Mouse (Mus musculus): ENCODE results near the gene Ankar. TPM values are rescaled to one million over a fixed set of nuclear protein-coding genes. Genes with fewer than 3 reads are reported as not detected.

Gene Ankar
- polyA plus RNA-seq, 1 experiment from 2014 or later = not detected

DNA sequence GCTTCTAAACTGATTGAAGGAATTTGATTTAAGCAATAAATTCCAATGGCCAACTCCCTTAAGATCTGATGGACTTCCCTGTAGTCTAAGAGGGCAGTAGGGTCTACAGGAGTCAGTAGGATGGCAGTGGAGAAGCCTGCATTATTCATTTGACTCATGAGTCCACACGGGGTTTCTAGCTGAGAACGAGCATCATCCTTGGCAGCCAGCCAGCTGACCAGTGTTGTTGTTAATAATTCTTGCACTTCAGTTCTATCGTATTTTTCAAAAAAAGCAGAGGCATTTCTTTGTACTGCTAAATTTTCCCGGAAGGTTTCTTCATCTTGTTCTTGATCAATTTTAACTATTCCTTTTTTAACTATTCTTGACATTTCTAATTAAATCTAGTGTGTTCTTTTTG is 1.7 kb downstream of the Ankar start:
- Histone ChIP-seq H3K9me3 (no peaks in the 10 kb centered on the region), H3K36me3 (replicated peaks) (no peaks in the 10 kb centered on the region), H3K4me1 (no peaks in the 10 kb centered on the region), H3K27me3 (replicated peaks; ENCODE audit: low read depth, poor library complexity, severe bottlenecking) (no peaks in the 10 kb centered on the region), H3K4me3 (no peak overlapping the region), H3K27ac (replicated peaks) (no peak overlapping the region)
- no peak for DNase-seq (ENCODE audit: low spot score)
- 87% methylated on average over 4 of the region's 4 CpGs for WGBS

- WGBS = 57% methylated on average over 3 of the region's 3 CpGs
- H3K36me3 ChIP-seq (replicated peaks) = no peaks in the 10 kb centered on the region
- no peaks in the 10 kb centered on the region for H3K27me3 ChIP-seq (replicated peaks; ENCODE audit: low read depth, poor library complexity, severe bottlenecking)
- no peak overlapping the region for H3K27ac ChIP-seq (replicated peaks)
- H3K4me1 ChIP-seq = no peaks in the 10 kb centered on the region
- H3K9me3 ChIP-seq = no peaks in the 10 kb centered on the region
- no peak for DNase-seq (ENCODE audit: low spot score)
- no peak overlapping the region for H3K4me3 ChIP-seq
Observed at GRCm38 (mm10) chr1:72696256-72696655, 4.1 kb downstream of the Ankar start.

- Histone ChIP-seq H3K27me3 (replicated peaks; ENCODE audit: low read depth, poor library complexity, severe bottlenecking) (no peaks in the 10 kb centered on the region), H3K9me3 (no peaks in the 10 kb centered on the region), H3K4me1 (peaks cover 3% of the 10 kb centered on the region; the same call in 1 of the 2 replicates), H3K4me3 (no peak overlapping the region), H3K36me3 (replicated peaks) (no peaks in the 10 kb centered on the region), H3K27ac (replicated peaks) (no peak overlapping the region; the same call in 1 of the 2 replicates)
- WGBS = 49% methylated on average over 3 of the region's 3 CpGs
- DNase-seq (ENCODE audit: low spot score) = no peak
Observed at GRCm38 (mm10) chr1:72673070-72673469, 27.3 kb downstream of the Ankar start.

GRCm38 (mm10) chr1:72640658-72641410 is 59.5 kb downstream of the Ankar start:
- Histone ChIP-seq H3K27ac (replicated peaks) (peak overlapping the region; percentile 61), H3K36me3 (replicated peaks) (no peaks in the 10 kb centered on the region), H3K27me3 (replicated peaks; ENCODE audit: low read depth, poor library complexity, severe bottlenecking) (no peaks in the 10 kb centered on the region), H3K4me3 (peak overlapping the region; percentile 54), H3K9me3 (no peaks in the 10 kb centered on the region), H3K4me1 (peaks cover 3% of the 10 kb centered on the region; the same call in 1 of the 2 replicates)
- DNase-seq (ENCODE audit: low spot score) = peak; percentile 84
- WGBS = 39% methylated on average over 49 of the region's 49 CpGs

DNA sequence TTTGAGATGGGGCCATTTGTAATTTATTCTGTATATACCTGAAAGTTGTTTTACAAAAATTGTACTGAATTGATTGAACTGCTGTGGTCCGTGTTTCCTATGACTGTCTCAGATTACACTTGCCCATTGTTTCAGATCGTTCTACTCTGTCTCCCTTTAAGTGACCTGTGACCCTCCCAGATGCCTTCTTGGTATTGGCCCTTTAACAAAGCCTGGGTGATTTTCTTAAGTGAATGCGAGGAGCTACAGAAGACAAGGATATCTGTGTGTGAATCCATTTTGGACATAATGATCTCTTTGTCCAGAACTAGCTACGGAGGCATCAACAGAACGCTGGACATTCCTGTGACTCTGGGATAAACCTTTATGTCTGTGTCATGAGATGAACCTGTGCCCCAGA is 65.2 kb downstream of the Ankar start:
- H3K9me3 ChIP-seq = no peaks in the 10 kb centered on the region
- WGBS = 11% methylated on average over 5 of the region's 5 CpGs
- DNase-seq (ENCODE audit: low spot score) = peak; percentile 15
- no peak overlapping the region for H3K4me3 ChIP-seq
- peaks cover 13% of the 10 kb centered on the region for H3K4me1 ChIP-seq
- no peaks in the 10 kb centered on the region for H3K27me3 ChIP-seq (replicated peaks; ENCODE audit: low read depth, poor library complexity, severe bottlenecking)
- H3K36me3 ChIP-seq (replicated peaks) = peaks cover 39% of the 10 kb centered on the region
- no peak overlapping the region for H3K27ac ChIP-seq (replicated peaks)

- H3K4me1 ChIP-seq = no peaks in the 10 kb centered on the region
- H3K9me3 ChIP-seq = no peaks in the 10 kb centered on the region
- DNase-seq (ENCODE audit: low spot score) = no peak
- no peak overlapping the region for H3K27ac ChIP-seq (replicated peaks)
- H3K27me3 ChIP-seq (replicated peaks; ENCODE audit: low read depth, poor library complexity, severe bottlenecking) = no peaks in the 10 kb centered on the region
- peaks cover 100% of the 10 kb centered on the region for H3K36me3 ChIP-seq (replicated peaks)
- WGBS = 89% methylated on average over 6 of the region's 6 CpGs
- no peak overlapping the region for H3K4me3 ChIP-seq
Observed at GRCm38 (mm10) chr1:72612172-72612571, 88.2 kb downstream of the Ankar start.

DNA sequence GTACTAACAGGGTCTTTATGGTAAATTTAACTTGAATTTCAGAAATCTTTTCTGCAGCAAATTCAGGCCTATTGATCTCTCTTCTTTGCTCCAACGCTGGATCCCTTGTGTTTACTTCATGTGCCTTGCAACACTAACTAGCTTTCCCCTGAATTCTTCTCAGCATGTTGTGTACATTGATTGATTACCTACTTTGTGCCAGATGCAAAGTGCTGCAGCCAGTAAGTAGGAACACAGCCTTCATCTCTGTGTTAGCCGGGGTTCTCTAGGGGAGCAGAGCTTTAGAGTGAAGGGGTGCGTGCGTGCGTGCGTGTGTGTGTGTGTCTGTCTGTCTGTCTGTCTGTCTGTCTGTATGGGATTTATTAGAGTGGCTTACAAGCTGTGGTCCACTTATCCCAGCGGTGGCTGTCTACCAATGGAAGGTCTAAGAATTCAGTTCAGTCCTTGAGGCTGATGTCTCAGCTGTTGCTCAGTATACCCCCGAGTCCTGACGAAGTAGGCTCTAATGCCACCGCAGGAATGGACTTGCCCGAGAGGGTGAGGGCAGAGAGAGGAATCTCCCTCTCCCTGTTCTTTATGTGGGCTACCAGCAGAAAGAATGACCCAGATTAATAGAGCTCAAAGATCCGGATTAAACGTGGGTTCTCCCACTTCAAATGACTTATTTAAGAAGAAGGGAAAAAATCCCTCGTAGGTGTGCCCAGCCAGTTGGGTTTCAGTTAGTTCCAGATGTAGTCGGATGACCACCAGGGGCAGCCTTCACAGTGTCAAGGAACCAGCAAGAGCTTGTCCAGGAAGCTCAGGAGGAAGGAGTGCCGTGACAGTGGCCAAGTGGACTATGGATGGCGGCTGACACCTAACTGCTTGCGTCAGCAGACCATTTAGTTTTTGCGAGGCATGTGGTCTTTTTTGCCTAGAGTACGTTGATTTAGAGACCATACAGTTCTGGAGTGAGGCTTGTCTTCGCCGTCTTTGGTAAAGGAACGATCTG is 90.2 kb downstream of the Ankar start:
- DNase-seq (ENCODE audit: low spot score) = no peak
- Histone ChIP-seq H3K27me3 (replicated peaks; ENCODE audit: low read depth, poor library complexity, severe bottlenecking) (no peaks in the 10 kb centered on the region), H3K4me3 (no peak overlapping the region), H3K36me3 (replicated peaks) (peaks cover 90% of the 10 kb centered on the region), H3K4me1 (no peaks in the 10 kb centered on the region), H3K9me3 (no peaks in the 10 kb centered on the region), H3K27ac (replicated peaks) (no peak overlapping the region)
- WGBS = 88% methylated on average over 23 of the region's 23 CpGs

GRCm38 (mm10) chr1:72609129-72609528 is 91.2 kb downstream of the Ankar start:
- H3K27ac ChIP-seq (replicated peaks) = no peak overlapping the region
- DNase-seq (ENCODE audit: low spot score) = no peak
- peaks cover 84% of the 10 kb centered on the region for H3K36me3 ChIP-seq (replicated peaks)
- H3K9me3 ChIP-seq = no peaks in the 10 kb centered on the region
- no peaks in the 10 kb centered on the region for H3K4me1 ChIP-seq
- 92% methylated on average over 10 of the region's 10 CpGs for WGBS
- H3K27me3 ChIP-seq (replicated peaks; ENCODE audit: low read depth, poor library complexity, severe bottlenecking) = no peaks in the 10 kb centered on the region
- no peak overlapping the region for H3K4me3 ChIP-seq

- H3K9me3 ChIP-seq = no peaks in the 10 kb centered on the region
- no peak overlapping the region for H3K4me3 ChIP-seq
- H3K27ac ChIP-seq (replicated peaks) = no peak overlapping the region
- H3K36me3 ChIP-seq (replicated peaks) = peaks cover 79% of the 10 kb centered on the region
- 87% methylated on average over 12 of the region's 12 CpGs for WGBS
- no peaks in the 10 kb centered on the region for H3K4me1 ChIP-seq
- H3K27me3 ChIP-seq (replicated peaks; ENCODE audit: low read depth, poor library complexity, severe bottlenecking) = no peaks in the 10 kb centered on the region
- DNase-seq (ENCODE audit: low spot score) = no peak
Observed at GRCm38 (mm10) chr1:72606186-72606673, 94.1 kb downstream of the Ankar start.

DNA sequence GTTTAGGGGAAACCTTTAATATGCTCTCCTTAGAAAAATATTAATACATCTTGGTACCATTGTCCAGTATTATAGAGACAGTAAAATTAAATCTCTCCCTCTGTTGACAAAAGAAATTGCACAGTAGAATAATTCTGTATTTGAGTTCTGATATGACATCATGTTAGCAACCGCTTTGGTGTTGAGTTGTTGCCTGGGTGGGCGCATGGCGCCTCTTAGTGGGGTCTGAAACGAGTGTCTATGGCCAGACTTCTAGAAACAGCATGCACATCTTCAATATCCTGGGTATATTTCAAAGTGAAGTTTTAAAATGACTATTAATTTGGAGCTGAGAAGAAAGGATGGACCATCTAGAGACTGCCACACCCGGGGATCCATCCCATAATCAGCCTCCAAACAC is 97.6 kb downstream of the Ankar start:
- Histone ChIP-seq H3K9me3 (no peaks in the 10 kb centered on the region), H3K27ac (replicated peaks) (no peak overlapping the region), H3K4me1 (no peaks in the 10 kb centered on the region), H3K4me3 (no peak overlapping the region), H3K36me3 (replicated peaks) (peaks cover 79% of the 10 kb centered on the region), H3K27me3 (replicated peaks; ENCODE audit: low read depth, poor library complexity, severe bottlenecking) (no peaks in the 10 kb centered on the region)
- 90% methylated on average over 5 of the region's 5 CpGs for WGBS
- no peak for DNase-seq (ENCODE audit: low spot score)

GRCm38 (mm10) chr1:72602186-72602585 is 98.2 kb downstream of the Ankar start:
- DNase-seq (ENCODE audit: low spot score) = no peak
- no peak overlapping the region for H3K27ac ChIP-seq (replicated peaks)
- no peaks in the 10 kb centered on the region for H3K27me3 ChIP-seq (replicated peaks; ENCODE audit: low read depth, poor library complexity, severe bottlenecking)
- H3K4me3 ChIP-seq = no peak overlapping the region
- 86% methylated on average over 5 of the region's 5 CpGs for WGBS
- H3K9me3 ChIP-seq = no peaks in the 10 kb centered on the region
- H3K36me3 ChIP-seq (replicated peaks) = peaks cover 79% of the 10 kb centered on the region
- H3K4me1 ChIP-seq = no peaks in the 10 kb centered on the region

GRCm38 (mm10) chr1:72601233-72601632 is 99.1 kb downstream of the Ankar start:
- Histone ChIP-seq H3K27me3 (replicated peaks; ENCODE audit: low read depth, poor library complexity, severe bottlenecking) (no peaks in the 10 kb centered on the region), H3K9me3 (no peaks in the 10 kb centered on the region), H3K27ac (replicated peaks) (no peak overlapping the region), H3K4me1 (no peaks in the 10 kb centered on the region), H3K4me3 (no peak overlapping the region), H3K36me3 (replicated peaks) (peaks cover 82% of the 10 kb centered on the region)
- WGBS = 96% methylated on average over 7 of the region's 7 CpGs
- DNase-seq (ENCODE audit: low spot score) = no peak

Data from embryonic facial prominence, embryonic 10.5 days (tissue).